Mouse (Mus musculus): Measurements from ENCODE around the gene Tmem217. TPM values are rescaled to one million over a fixed set of nuclear protein-coding genes. Genes with fewer than 3 reads are reported as not detected.

The Tmem217 gene
- polyA plus RNA-seq, 1 experiment: not detected

GRCm38 (mm10) chr17:29502669-29503665, 49.2 kb downstream of the Tmem217 start:
- TF ChIP-seq MYOG (IDR thresholded peaks at IDR 0.05; ENCODE audit: control insufficient read depth in 1 of 3, insufficient read depth in 1 of 3, insufficient read length in 2 of 3, low read depth in 2 of 3) (peak in 1 of 3 experiments; percentile 15), REST (IDR thresholded peaks at IDR 0.05; ENCODE audit: insufficient read depth, insufficient read length) (no peak)
- Histone ChIP-seq H3K27me3 (ENCODE audit: control insufficient read depth, insufficient read depth, insufficient read length) (no peaks in the 10 kb centered on the region), H3K79me2 (ENCODE audit: control insufficient read depth, insufficient read depth) (no peaks in the 10 kb centered on the region), H3ac (ENCODE audit: control insufficient read depth, insufficient read length) (no peak overlapping the region), H3K4me2 (ENCODE audit: low read depth) (no peak overlapping the region), H3K4me3 (no peak overlapping the region), H3K36me3 (ENCODE audit: control insufficient read depth, insufficient read depth) (no peaks in the 10 kb centered on the region)

- no peak overlapping the region for H3K4me3 ChIP-seq
- TF ChIP-seq USF1 (IDR thresholded peaks at IDR 0.05; ENCODE audit: low read depth) (no peak), SRF (IDR thresholded peaks at IDR 0.05; ENCODE audit: control insufficient read depth, insufficient read length, low read depth) (no peak), REST (IDR thresholded peaks at IDR 0.05; ENCODE audit: insufficient read depth, insufficient read length) (no peak), TCF12 (IDR thresholded peaks at IDR 0.05; ENCODE audit: insufficient read depth, poor library complexity, severe bottlenecking) (no peak), POLR2AphosphoS2 (IDR thresholded peaks at IDR 0.05; ENCODE audit: insufficient read length, low read depth) (no peak), MAX (IDR thresholded peaks at IDR 0.05; ENCODE audit: low read depth) (no peak), TCF3 (IDR thresholded peaks at IDR 0.05; ENCODE audit: insufficient read length, low read depth) (no peak), E2F4 (IDR thresholded peaks at IDR 0.05; ENCODE audit: insufficient read depth) (no peak), MYOD1 (IDR thresholded peaks at IDR 0.05; ENCODE audit: control insufficient read depth in 1 of 3, insufficient read length in 2 of 3, low read depth in 2 of 3) (no peak)
- H3K4me2 ChIP-seq (ENCODE audit: low read depth): no peak overlapping the region
Measured at GRCm38 (mm10) chr17:29502005-29502668, 50.0 kb downstream of the Tmem217 start.

DNA sequence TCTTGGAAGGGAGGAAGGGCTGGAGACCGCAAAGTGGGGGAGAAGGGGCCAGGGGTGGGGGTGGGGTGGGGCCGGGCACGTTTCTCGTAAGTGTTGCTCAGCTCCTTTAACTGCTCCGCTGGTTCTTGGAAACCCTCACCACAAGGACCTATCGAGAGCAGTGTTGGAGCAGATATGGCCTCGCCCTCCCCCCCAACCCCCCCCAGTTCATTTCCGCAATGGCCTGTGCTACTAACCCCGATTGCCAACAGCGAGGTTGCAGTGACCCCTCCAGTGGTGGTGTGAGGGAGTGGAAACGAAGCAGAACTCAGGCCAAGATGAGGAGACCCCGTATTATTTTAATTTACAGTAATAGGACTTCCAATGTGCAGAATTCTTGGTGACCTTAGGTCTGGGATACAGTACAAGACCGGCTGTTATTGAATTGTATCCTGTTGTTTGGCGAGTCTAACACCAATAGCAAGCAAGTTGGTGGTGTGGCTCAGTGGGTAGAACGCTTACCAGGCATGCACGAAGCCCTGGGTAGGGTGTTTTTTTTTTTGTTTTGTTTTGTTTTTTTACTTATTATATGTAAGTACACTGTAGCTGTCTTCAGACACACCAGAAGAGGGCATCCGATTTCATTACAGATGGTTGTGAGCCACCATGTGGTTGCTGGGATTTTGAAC, 51.2 kb downstream of the Tmem217 start:
- H3ac ChIP-seq (ENCODE audit: control insufficient read depth, insufficient read length): no peak overlapping the region
- no peak overlapping the region for H3K4me2 ChIP-seq (ENCODE audit: low read depth)
- TF ChIP-seq MAX (IDR thresholded peaks at IDR 0.05; ENCODE audit: low read depth) (no peak), POLR2AphosphoS2 (IDR thresholded peaks at IDR 0.05; ENCODE audit: insufficient read length, low read depth) (no peak), POLR2A (IDR thresholded peaks at IDR 0.05; ENCODE audit: insufficient read length, low read depth) (no peak), MYOG (IDR thresholded peaks at IDR 0.05; ENCODE audit: control insufficient read depth in 1 of 3, insufficient read depth in 1 of 3, insufficient read length in 2 of 3, low read depth in 2 of 3) (no peak), MYOD1 (IDR thresholded peaks at IDR 0.05; ENCODE audit: control insufficient read depth in 1 of 3, insufficient read length in 2 of 3, low read depth in 2 of 3) (no peak), TCF12 (IDR thresholded peaks at IDR 0.05; ENCODE audit: insufficient read depth, poor library complexity, severe bottlenecking) (no peak), CEBPB (IDR thresholded peaks at IDR 0.05; ENCODE audit: insufficient read depth, poor library complexity, severe bottlenecking) (no peak), E2F4 (IDR thresholded peaks at IDR 0.05; ENCODE audit: insufficient read depth) (no peak), REST (IDR thresholded peaks at IDR 0.05; ENCODE audit: insufficient read depth, insufficient read length) (no peak), USF1 (IDR thresholded peaks at IDR 0.05; ENCODE audit: low read depth) (no peak), SRF (IDR thresholded peaks at IDR 0.05; ENCODE audit: control insufficient read depth, insufficient read length, low read depth) (no peak)
- no peaks in the 10 kb centered on the region for H3K79me2 ChIP-seq (ENCODE audit: control insufficient read depth, insufficient read depth)
- no peaks in the 10 kb centered on the region for H3K36me3 ChIP-seq (ENCODE audit: control insufficient read depth, insufficient read depth)
- no peaks in the 10 kb centered on the region for H3K27me3 ChIP-seq (ENCODE audit: control insufficient read depth, insufficient read depth, insufficient read length)
- no peak overlapping the region for H3K4me3 ChIP-seq

More at GRCm38 (mm10) chr17:29502005-29502668, 50.0 kb downstream of the Tmem217 start:
- Histone ChIP-seq H3K36me3 (ENCODE audit: control insufficient read depth, insufficient read depth) (no peaks in the 10 kb centered on the region), H3K79me2 (ENCODE audit: control insufficient read depth, insufficient read depth) (no peaks in the 10 kb centered on the region), H3ac (ENCODE audit: control insufficient read depth, insufficient read length) (no peak overlapping the region), H3K27me3 (ENCODE audit: control insufficient read depth, insufficient read depth, insufficient read length) (no peaks in the 10 kb centered on the region)

DNA sequence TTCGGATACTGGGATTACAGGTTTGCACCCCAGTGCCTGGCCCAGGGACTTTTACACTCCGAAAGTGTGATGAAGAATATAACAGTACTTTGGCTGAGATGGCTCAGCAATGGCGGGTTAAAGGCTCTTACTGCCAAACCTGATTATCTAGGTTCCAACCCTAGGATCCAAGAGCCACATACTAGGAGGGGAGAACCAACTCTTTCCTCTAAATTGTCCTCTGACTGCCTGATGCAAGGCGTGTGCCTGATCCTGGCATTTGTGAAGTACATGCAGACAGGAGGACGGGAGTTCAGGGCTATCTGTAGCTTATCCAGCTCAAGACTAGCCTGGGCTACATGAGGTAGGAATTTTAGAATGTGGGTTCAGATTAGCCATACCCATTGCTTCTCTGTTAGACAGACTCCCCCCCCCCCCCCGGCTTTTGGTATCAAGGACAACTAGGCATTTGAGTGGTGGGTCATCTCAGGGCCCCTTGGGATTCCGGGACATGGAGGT, 51.9 kb downstream of the Tmem217 start:
- H3K4me2 ChIP-seq (ENCODE audit: low read depth): no peak overlapping the region
- no peaks in the 10 kb centered on the region for H3K79me2 ChIP-seq (ENCODE audit: control insufficient read depth, insufficient read depth)
- H3K4me3 ChIP-seq: no peak overlapping the region
- TF ChIP-seq USF1 (IDR thresholded peaks at IDR 0.05; ENCODE audit: low read depth) (no peak), E2F4 (IDR thresholded peaks at IDR 0.05; ENCODE audit: insufficient read depth) (no peak), REST (IDR thresholded peaks at IDR 0.05; ENCODE audit: insufficient read depth, insufficient read length) (no peak), POLR2AphosphoS2 (IDR thresholded peaks at IDR 0.05; ENCODE audit: insufficient read length, low read depth) (no peak), CEBPB (IDR thresholded peaks at IDR 0.05; ENCODE audit: insufficient read depth, poor library complexity, severe bottlenecking) (no peak), POLR2A (IDR thresholded peaks at IDR 0.05; ENCODE audit: insufficient read length, low read depth) (no peak), TCF12 (IDR thresholded peaks at IDR 0.05; ENCODE audit: insufficient read depth, poor library complexity, severe bottlenecking) (no peak), SRF (IDR thresholded peaks at IDR 0.05; ENCODE audit: control insufficient read depth, insufficient read length, low read depth) (no peak), MYOG (IDR thresholded peaks at IDR 0.05; ENCODE audit: control insufficient read depth in 1 of 3, insufficient read depth in 1 of 3, insufficient read length in 2 of 3, low read depth in 2 of 3) (no peak), TCF3 (IDR thresholded peaks at IDR 0.05; ENCODE audit: insufficient read length, low read depth) (no peak), MYOD1 (IDR thresholded peaks at IDR 0.05; ENCODE audit: control insufficient read depth in 1 of 3, insufficient read length in 2 of 3, low read depth in 2 of 3) (no peak), MAX (IDR thresholded peaks at IDR 0.05; ENCODE audit: low read depth) (no peak)
- H3K36me3 ChIP-seq (ENCODE audit: control insufficient read depth, insufficient read depth): no peaks in the 10 kb centered on the region
- no peak overlapping the region for H3ac ChIP-seq (ENCODE audit: control insufficient read depth, insufficient read length)
- no peaks in the 10 kb centered on the region for H3K27me3 ChIP-seq (ENCODE audit: control insufficient read depth, insufficient read depth, insufficient read length)

All from myocyte (in vitro differentiated cells).